Mouse (Mus musculus): ENCODE measurements at regions not wholly inside any gene's neighbourhood (a gene's known extent, or its start where the extent isn't known, plus 50 kb on each side); places are given as distances from the start of the nearest gene placed in this dataset.

DNA sequence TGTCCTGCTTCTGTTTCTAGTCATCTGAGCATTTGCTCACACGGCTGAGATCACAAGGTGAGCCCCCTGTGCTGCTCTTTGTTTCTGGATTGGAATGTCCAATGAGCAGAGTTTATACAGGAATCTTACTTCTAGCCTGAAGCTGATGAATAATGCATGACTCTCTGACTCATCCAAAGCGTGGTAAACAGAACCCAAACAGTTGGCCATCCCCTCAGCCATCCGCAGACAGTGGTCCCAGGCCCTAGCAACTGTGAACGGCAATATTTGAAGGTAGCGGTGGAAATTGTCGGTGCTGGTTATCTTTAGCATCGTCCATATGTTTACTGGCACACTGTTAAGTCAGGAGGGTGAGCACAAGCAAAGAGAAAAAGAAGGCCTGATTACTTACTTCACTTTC lies 99.1 kb upstream of the Tmem178 start:
- TF ChIP-seq CTCF (conservative IDR thresholded peaks at IDR 0.05; ENCODE audit: low read length), result no peak
- no peak for TF ChIP-seq POU5F1 (IDR thresholded peaks at IDR 0.05; ENCODE audit: borderline replicate concordance, low read length)
